Mouse (Mus musculus) left cerebral cortex, adult 18-20 months (tissue): Measurements from ENCODE around the gene Kmt2e. TPM values are rescaled to one million over a fixed set of nuclear protein-coding genes. Genes with fewer than 3 reads are reported as not detected.
"Not testable (repeated sequence)": the region's sequence is repeated elsewhere in the genome, so short reads cannot be mapped to it uniquely, and the experiment has no call there.

ENCODE experiments used
- DNase-seq, 2 experiments: peaks; one replicate each; pipeline ENCODE4 v3.0.0; 2021 to 2022; ENCODE audit warnings: low spot score in 2 of 2, mixed read lengths in 1 of 2
- total RNA-seq, 2 experiments: library from RNA; stranded (reverse); gene quantifications; 2 replicates each; pipeline ENCODE4 v1.2.3; 2021

The Kmt2e gene
- total RNA-seq, 2 experiments from 2014 or later = 92.8 to 98.6 TPM

- no peak for DNase-seq
Measured at GRCm38 (mm10) chr5:23431948-23432707, 2.1 kb upstream of the Kmt2e start.

GRCm38 (mm10) chr5:23432708-23433645 lies 1.3 kb upstream of the Kmt2e start:
- peak; percentile 97 to 98 for DNase-seq

- DNase-seq = peak; percentile 47 to 61
Measured at GRCm38 (mm10) chr5:23434598-23435481, 599 bp downstream of the Kmt2e start.

DNA sequence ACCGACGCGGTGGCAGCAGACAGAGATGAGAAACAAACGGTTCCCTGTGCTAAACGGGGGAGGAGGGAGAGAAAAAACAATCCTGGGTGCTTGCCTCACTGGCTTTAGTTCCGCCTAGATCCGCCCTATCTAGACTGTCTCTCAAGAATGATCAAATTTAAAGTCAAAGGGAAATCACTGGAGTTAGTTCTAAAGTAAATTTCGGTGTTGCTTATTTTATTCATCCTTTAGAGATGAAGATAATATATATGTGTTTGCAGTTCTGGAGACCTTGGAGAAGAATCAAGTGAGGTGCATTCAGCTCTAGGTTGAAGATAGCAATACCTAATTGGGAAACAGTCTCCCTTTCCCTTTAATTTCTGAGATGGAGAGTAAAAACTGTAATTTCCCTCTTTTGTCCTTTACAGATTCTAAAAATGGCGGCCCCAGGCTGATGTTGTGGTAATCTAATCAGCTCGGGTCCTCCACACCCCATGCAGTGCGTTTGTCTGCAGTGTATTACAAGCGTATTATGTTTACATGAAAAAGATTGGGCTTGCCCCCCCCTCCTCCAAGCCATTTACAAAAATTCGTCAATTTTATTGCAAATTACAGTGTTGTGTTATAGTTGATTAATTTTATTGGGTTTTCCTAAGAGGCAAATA lies 1.4 kb downstream of the Kmt2e start:
- DNase-seq = no peak

- no peak for DNase-seq
Measured at GRCm38 (mm10) chr5:23436735-23437134, 2.5 kb downstream of the Kmt2e start.

GRCm38 (mm10) chr5:23439857-23440256 lies 5.6 kb downstream of the Kmt2e start:
- DNase-seq = no peak

- no peak for DNase-seq
Measured at GRCm38 (mm10) chr5:23440572-23440971, 6.3 kb downstream of the Kmt2e start.

GRCm38 (mm10) chr5:23441916-23442315 lies 7.7 kb downstream of the Kmt2e start:
- no peak for DNase-seq

DNA sequence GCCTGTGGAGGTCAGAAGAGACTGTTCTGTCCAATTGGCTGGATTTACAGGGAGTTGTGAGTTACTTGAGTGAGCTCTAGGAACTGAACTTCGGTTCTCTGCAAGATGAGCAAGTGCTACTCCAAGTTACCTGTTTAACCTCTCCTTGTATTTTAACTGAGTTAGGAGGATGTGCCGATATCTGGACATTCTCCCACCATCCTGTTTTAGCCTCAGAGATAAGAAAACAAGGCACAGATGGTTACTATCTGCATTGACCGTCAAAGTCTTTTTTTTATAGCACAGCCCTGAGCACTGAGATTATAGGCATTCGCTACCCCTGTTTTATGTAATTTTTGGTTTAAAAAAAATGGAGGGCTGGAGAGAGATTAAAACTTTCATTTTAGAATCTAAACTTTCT lies 10.2 kb downstream of the Kmt2e start:
- DNase-seq = no peak

GRCm38 (mm10) chr5:23453561-23453960 lies 19.3 kb downstream of the Kmt2e start:
- DNase-seq = not testable (repeated sequence)

DNA sequence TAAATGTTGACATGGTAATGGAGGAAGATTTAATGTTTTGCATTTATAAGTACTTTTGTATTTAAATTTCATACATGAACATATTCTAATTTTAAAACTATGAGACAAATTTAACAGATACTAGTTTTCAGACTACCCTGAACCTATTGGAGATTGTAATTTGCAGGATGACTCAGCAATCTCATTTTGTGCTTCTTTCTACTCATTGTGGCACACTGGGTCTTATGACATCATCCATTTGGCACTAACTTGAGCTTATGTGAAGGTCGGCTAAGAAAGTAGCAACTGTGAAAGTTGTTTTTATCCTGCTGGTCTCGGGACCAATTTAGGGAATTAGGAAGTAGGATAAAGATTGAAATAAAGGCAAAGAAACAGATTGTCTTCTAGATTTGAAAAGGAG lies 27.4 kb downstream of the Kmt2e start:
- no peak for DNase-seq

DNA sequence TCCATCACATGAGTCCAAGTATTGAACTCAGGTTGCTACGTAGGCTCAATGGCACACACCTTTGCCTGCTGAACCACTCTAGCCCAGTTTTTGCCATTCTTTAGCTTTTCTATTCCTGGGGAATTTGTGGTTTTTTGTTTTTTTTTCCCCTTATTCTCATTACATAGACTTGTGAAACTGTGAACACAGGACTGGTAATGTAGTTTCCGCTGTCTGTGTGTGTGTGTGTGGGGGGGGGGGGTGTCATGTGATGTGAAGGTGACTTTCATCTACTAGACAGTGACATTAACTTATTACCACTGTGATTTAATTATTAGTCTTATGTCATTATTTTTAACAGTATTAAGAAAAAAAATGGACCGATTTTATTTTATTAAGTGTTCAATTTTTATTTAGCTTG lies 30.0 kb downstream of the Kmt2e start:
- DNase-seq = no peak

DNA sequence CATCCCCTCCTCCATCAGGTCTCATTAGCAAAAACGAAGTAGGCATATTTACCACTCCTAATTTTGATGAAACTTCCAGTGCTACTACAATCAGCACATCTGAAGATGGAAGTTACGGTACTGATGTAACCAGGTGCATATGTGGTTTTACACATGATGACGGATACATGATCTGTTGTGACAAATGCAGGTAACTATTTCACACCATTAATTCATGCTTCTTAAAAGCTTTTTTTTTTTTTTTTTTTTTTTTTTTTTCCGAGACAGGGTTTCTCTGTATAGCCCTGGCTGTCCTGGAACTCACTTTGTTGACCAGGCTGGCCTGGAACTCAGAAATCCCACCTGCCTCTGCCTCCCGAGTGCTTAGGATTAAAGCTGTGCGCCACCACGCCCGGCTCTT lies 30.5 kb downstream of the Kmt2e start:
- no peak for DNase-seq

DNA sequence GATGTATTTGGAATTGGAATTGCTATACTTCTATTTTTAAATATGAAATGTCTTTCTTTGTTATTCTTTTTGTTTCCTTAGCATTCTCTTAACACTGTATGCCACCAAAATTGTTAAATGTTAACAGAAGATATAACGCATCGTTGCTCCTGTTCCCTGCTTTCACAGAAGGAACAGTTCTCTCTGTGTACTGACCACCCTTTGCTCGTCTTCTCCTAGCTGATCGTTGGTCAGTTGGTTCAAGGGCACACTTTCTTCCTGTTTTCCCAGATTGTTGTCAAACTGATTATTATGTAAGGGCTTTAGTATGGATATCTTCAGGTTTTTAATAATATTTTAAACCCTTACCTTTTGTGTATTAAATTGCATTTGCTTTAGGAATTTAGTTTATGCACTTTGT lies 32.3 kb downstream of the Kmt2e start:
- DNase-seq = no peak

- no peak for DNase-seq
Measured at GRCm38 (mm10) chr5:23473098-23473873, 39.0 kb downstream of the Kmt2e start.

GRCm38 (mm10) chr5:23483811-23484210 lies 49.6 kb downstream of the Kmt2e start:
- no peak for DNase-seq

DNA sequence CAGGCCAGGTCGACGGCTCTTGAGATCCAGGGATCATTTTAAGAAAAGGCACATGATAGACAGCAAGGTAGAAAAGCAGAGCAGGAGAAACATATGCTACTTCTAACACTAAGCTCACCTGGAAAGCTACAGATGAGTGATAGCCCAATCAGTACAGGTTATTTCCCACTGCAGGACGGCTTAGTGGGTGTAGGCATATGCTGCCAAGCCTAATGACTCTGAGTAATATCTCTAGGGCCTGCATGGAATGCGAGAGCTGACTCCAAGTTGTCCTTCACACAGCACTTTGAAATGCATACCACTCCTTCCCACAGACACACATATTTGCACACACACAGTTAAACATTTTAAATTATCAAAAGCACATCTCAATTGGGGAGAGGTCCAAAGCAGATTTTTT lies 55.0 kb downstream of the Kmt2e start:
- DNase-seq = no peak

- no peak for DNase-seq
Measured at GRCm38 (mm10) chr5:23490797-23491196, 56.6 kb downstream of the Kmt2e start.

DNA sequence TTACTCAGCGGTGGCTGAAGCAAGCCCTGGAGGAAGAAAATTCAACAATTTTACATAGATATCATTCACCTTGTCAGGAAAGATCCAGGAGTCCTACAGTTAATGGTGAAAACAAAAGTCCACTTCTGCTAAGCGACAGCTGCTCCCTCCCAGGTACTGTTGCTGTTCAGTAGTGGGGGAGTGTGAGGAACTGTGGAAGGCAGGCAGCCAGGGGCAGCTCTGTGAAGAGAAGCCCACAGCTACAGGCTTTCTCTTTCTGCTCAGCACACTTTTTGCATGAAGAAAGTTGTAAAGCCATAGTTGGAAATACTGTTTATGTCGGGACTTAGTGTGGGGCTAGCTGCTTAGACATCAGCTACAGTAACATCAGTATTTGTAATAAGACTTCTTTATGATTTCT lies 62.2 kb downstream of the Kmt2e start:
- DNase-seq = no peak

DNA sequence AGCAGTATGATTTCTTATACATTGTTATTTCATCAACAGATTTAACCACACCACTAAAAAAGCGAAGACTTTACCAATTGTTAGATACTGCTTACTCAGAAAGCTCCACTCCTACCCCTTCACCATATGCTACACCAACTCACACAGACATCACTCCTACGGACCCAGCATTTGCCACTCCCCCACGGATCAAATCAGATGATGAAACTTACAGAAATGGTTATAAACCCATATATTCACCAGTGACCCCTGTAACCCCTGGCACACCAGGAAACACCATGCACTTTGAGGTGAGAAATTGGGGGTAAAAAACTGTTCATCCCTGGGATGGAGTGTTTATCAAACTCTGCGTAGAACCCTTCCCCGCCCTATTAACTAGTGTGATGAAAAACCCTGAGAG lies 62.7 kb downstream of the Kmt2e start:
- DNase-seq = no peak
